Mouse (Mus musculus) gastrocnemius, postnatal 10 days (tissue): ENCODE measurements around the gene Nacc1. TPM values are rescaled to one million over a fixed set of nuclear protein-coding genes. Genes with fewer than 3 reads are reported as not detected.
"Not testable (repeated sequence)": the region's sequence is repeated elsewhere in the genome, so short reads cannot be mapped to it uniquely, and the experiment has no call there.

Source experiments
- DNase-seq: peaks from one replicate; pipeline ENCODE4 v3.0.0; 2021; ENCODE audit warnings: mixed read lengths
- total RNA-seq, 2 experiments: library from RNA; stranded (reverse); gene quantifications; 2 replicates each; pipeline ENCODE4 v1.2.3; 2021

Nacc1 gene
- total RNA-seq, 2 experiments from 2014 or later = 38.2 to 39.1 TPM

GRCm38 (mm10) chr8:84641578-84642361 is 45.9 kb downstream of the Nacc1 start:
- no peak for DNase-seq

GRCm38 (mm10) chr8:84640617-84641294 is 46.9 kb downstream of the Nacc1 start:
- no peak for DNase-seq

- no peak for DNase-seq
Measured at GRCm38 (mm10) chr8:84640010-84640588, 47.6 kb downstream of the Nacc1 start.

- peak; percentile 94 for DNase-seq
Measured at GRCm38 (mm10) chr8:84639162-84640009, 48.3 kb downstream of the Nacc1 start.

GRCm38 (mm10) chr8:84638555-84639161 is 49.0 kb downstream of the Nacc1 start:
- DNase-seq = peak; percentile 55

GRCm38 (mm10) chr8:84637946-84638554 is 49.6 kb downstream of the Nacc1 start:
- DNase-seq = no peak

GRCm38 (mm10) chr8:84636051-84636691 is 51.5 kb downstream of the Nacc1 start:
- no peak for DNase-seq

- no peak for DNase-seq
Measured at GRCm38 (mm10) chr8:84635397-84636050, 52.1 kb downstream of the Nacc1 start.

- DNase-seq = peak; percentile 82
Measured at GRCm38 (mm10) chr8:84634849-84635304, 52.8 kb downstream of the Nacc1 start.

GRCm38 (mm10) chr8:84633841-84634584 is 53.6 kb downstream of the Nacc1 start:
- DNase-seq = no peak

GRCm38 (mm10) chr8:84631813-84632212 is 55.8 kb downstream of the Nacc1 start:
- DNase-seq = no peak

- no peak for DNase-seq
Measured at GRCm38 (mm10) chr8:84630145-84630544, 57.5 kb downstream of the Nacc1 start.

GRCm38 (mm10) chr8:84629586-84629985 is 58.1 kb downstream of the Nacc1 start:
- DNase-seq = no peak

- not testable (repeated sequence) for DNase-seq
Measured at GRCm38 (mm10) chr8:84623425-84623824, 64.2 kb downstream of the Nacc1 start.

- DNase-seq = no peak
Measured at GRCm38 (mm10) chr8:84621102-84621625, 66.5 kb downstream of the Nacc1 start.
